Mouse (Mus musculus) NIH3T3 (cell line): ENCODE measurements around the gene Acss3.
A peak's percentile ranks its signal among the peaks of the same experiment; 100 is the strongest.

Source experiments
- DNase-seq: peaks from one replicate; pipeline ENCODE4 v3.0.0-alpha.2; 2012; ENCODE audit warnings: low read depth

Acss3 gene

DNA sequence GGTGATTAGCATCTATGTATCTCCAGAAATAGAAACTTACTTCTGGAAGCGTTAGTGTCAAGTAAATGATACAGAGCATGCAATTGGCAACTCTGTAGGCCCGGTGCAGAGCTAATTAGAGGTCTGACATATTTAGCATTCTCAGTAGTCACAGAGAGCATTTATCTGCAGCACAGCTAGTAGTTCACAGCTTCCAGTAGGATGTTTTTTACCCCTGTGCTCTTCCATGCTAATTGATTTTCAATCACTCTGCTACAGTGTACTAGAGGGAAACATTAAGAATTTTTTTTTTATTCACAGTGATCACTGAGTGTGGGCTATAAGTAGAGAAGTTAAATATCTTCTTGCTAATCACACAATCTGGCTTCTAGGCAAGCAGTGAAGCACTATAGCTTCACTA, 112.3 kb downstream of the Acss3 start:
- no peak for DNase-seq

DNA sequence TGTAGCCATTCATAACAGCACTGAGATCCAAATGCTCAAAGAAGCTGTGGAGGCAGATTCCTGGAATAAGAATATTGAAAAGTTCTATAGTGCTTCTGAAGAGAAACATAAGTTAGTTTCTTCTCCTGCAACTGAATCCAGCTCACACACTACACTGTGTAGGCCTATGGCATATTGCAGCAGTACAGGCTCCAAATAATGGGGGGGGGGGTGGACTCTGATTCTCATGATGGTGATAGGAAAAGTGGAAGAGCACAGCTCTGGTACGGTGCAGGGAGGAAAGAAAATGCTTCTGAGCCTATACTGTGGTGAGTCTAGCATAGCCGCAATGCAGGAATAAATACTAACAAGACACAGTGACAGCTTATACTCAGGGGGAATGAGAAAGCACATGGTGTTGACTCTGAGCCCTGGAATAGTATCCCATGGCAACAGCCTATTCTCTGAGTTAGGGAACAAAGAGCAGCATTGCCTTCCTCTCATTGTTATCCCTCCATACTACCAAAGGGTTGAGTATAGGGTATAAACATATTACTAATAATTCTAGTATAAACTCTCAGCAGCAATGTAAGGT, 125.3 kb downstream of the Acss3 start:
- DNase-seq = no peak

DNA sequence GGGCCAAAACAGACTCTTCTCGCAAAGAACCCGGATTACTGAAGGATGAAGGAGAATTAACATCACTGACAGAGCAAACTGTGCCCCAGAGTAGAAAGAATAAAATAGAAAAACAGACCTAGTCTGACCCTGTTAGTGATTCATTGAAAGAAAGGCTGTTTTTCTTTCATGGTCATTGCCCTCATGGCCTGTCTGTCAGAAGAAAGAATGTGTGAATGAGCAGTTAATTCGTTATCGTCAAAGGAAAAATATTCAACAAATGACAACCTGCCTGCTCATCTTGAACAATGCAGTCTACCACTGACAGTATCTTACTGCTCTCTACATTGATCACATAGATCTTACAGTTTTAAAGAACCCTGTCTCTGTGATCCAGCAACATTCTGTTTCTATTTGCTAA, 134.0 kb downstream of the Acss3 start:
- DNase-seq = no peak

DNA sequence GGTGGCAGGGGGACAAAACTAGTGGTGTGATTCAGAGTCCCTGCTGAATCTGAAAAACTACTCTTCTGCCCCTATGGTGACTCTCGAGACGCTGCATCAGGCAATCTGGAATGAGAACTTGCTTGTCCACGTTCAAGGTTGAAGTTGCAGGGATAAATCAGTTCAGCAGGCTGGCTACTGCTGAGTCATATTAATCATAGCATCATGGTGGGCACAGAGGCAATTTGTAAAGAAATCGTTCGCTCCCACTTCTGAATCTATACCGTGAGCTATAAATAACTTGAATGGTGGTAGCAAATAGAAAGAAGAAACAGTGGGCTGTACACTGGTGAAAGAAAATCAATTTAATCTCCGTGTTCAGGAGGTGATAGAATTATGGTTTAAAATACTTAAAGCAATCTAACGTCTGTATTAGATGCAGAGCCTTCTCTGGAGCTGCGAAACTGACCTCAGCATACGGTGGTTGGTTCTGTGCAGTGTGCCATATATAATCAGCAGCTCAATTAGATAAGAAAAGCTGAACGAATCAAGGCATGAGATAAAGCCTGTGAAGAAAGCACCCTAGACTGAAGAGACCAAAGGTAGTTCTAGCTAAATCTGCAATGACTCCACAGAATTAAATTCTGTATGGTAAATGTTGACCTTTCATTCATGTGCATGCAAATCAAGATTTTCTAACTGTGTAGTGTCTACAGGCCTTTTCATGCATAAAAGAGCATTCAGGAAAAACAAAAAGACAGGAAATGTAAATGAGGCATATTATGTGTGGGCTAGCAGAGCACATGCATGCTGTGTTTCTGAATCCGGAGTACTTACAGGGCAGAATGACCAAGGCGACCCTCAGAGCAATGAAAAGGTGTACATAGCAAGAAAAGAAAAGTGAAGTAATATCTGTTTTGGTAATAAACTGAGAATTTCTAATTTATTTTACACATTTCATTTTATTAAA, 148.0 kb downstream of the Acss3 start:
- no peak for DNase-seq

DNA sequence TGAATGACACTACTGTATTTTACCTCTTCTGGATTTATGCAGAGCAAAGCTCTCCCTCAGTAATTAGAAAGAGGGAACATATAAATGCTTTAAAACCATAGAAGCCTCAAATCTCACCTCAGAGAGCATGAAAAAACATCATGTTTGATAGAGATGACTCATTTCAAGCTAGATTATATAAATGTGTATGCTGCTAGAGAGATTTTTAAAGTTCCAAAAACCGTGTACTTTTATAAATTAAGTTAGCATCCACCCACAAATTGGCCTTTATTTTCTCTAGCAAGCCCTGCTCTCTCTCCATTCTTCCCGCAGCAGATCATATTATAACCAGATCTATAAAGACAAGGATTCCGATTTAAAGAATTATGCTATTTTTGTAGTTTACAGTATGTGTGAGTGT, 164.4 kb downstream of the Acss3 start:
- DNase-seq = no peak

DNA sequence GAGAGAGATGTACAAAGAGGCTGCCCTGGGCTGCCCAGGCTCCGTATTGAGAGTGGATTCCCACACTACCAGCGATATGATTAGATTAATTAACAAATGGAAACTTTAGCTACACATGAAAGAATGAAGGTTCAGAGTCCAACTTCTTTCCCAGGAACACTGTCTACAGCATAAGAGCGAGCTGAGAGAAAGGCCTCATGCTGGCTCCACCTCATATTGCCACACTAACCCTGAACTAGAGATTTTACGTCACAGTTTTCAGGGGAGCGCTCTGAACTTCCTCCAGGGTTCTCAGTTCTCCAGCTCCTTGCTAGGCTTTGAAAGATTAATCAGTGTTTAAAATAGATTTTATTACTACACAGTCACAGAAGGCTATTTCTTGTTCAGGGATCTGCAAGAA, 182.1 kb downstream of the Acss3 start:
- no peak for DNase-seq

DNA sequence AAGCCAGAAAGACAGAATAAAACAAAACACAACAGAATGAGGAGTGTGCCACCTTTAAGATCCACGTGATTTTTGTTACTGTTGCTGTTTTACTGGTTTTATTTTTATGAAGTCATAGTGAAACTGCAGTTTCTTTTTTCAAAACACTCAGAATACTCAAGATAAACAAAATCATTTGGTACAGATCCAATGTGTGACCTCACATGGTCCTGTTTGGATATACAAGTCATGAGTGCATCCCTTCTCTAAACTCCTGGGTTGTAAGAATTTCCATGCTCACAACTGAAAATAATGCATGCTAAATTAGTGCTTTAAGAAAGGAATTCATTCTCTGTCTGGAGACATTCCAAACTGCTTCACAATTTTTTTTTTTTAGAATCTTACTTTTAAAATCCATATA, 184.0 kb downstream of the Acss3 start:
- no peak for DNase-seq

DNA sequence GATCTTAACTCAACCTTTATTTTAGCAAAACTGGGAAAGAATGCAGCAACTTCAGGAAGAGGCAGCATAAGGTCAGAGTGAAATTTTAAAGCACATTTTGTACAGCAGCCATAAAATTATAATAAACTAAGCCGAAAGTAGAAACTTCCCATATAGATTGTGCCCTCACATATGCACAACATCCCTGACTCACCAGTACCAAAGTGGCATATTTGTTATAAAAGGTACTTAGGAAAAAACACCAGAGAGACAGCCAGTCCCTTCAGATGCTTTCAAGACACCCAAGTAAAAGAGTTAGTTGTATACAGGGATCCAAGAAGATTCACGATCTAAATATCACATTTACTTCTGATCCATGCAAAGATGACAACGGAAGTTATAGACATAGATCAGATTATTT, 184.6 kb downstream of the Acss3 start:
- no peak for DNase-seq

DNA sequence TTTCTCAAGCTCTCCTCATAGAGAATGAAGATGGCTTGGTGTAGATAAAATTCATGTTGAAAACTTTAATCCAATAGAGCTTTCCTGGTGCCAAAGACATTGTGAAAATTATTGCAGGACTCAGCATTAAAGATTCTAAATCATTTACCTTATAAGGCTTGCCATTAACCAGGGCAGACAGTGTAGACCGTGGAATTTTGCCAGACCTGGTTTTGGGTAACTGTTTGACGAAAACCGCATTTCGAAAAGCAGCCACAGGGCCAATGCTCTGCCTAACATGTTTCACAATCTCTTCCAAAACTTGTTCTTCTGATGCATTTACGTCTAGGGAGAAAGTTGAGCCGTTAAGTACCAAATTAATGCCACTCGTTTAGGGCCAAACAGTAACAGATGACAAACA, 186.5 kb downstream of the Acss3 start:
- no peak for DNase-seq

DNA sequence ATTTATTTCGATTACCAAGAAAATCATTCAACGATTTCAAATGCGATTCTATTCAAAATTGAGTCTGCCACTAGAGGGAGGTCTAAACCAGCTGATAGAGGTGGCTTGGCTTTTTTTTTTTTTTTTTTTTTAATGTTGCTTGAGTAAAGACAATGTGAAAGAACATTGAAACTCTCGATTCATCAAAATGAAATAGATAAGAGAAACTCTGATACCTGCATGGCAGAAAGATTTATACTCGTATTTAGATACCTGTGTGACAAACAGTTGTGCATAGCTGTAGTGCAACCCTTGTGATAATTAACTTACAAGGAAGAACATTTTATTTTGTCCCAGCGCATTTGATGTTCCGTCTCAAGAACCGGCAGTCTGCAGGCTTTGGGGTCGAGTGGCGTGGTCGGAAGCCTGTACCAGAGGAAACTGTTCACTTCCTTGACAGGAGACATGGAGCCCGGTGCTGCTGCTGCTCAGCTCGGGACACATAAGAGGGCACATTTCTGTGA, 190.8 kb downstream of the Acss3 start:
- peak; percentile 75 for DNase-seq

DNA sequence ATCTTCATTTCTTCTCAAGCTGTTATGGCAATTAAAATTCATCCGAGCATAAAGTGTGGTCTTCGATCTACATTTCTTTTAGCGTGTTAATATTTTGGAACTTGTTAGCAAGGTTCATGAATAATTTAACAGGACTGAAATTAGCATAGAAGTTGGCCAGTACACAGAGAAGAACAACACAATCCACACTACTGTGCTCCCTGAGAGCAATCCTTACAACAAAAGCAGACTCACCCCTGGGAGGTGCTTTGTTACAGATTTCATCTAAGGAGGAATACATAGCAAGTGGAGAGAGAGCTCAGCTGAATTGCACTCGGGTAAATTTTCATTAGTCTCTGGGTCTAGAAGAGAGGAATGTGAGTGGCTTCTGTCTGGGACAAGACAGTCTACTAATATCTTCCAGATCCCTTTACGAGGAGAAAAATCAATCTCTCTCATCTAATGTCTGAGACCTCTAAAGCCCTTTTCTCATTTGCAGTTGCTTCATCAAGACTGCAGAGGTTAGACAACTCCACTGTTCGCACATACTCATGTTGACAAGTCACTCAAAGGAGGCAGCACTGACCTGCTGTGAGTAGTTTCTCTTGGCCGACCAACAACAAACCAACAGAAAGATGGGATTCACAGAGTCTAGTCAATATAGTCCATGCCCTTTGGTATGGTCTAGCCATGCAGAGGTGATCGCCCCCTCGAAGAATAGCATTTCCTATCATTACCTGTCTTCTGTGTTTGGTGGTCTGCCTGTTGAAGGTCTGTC, 194.7 kb downstream of the Acss3 start:
- DNase-seq = no peak

DNA sequence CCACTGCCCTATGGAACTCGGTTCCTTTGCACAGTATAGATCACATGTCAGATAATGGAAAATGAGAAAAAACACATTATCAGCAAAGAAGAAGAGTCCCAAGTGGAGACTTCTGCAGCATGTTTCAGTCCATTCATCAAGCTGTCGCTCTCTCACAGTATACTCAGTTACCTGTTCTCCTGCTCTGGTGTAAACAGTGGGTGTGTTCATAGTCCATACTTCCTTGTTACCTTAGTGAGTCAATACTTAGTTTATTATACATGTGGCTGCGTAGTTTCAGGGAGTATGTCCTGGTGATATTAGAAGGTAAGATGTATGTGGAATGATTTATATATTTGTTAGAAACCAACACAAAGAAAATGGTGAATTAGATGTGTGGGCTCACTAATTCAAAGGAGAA, 198.7 kb downstream of the Acss3 start:
- DNase-seq = no peak

DNA sequence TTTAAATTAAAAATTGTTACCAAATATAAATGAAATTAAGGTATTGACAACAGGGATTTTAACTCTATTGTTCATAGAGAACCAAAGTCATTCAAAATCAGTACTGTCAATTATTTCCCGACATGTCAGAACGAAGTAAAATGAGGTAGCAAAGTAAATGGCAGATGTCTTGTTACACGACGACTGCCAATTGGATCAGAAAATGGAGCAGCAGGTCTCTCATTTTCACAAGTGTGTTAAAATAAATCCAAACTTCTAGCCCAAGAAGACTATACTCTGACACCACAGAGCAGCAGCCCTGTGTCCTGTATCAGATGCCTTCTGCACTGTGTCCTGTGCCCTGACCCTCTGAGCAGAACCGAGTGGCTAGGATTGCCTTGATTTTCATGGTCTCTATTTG, 199.1 kb downstream of the Acss3 start:
- no peak for DNase-seq

DNA sequence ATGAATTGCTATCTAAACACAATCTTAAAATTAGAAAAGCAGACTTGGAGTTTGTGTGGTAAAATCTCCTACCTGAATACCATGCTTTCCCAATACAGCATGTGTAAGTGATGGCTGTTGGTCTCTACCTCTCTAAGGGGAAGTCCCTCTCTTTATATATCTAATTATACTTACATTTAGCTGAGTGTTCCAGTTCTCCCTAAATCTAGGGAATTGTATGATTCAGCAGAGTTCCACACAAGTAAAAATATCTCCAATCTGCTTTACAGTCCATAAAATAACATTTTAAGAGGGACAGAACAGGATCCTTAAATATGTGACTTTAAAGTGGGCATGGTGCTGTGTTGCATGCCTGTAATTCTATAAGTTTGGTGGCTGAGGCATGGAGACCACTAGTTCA, 208.6 kb downstream of the Acss3 start:
- DNase-seq = no peak

DNA sequence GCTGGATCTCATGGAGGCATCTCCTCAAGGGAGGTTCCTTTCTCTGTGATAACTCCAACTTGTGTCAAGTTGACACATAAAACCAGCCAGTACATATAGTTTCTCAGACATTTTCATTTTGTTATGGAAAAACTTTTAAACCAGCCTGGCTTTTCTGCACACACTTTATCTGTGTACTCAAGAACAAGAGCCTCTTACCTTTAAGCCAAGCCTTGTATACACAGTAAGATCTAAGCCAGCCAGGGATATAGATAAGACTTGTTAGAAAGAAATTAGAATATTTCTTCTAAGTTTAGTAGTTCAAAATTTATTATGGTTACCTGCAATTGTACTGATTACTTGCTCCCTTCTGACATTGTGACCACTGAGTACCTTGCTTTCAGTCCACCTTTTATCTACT, 209.2 kb downstream of the Acss3 start:
- DNase-seq = no peak

DNA sequence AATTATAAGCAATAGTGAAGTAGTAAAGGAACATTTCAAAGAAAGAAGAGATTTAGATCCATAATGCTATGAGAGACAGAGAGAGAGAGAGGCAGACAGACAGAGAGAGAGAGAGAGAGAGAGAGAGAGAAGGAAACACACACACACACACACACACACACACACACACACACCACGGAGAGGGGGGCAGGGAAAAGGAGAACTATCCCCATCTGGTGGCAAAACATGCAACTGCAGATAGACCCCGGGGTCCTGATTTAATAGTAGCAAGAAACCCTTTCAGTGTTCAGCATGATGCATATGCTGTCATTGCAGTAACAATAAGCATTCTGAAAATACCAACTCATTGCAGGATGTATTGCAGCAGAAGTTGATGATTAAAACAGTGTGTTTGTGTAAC, 210.4 kb downstream of the Acss3 start:
- peak; percentile 3 for DNase-seq

DNA sequence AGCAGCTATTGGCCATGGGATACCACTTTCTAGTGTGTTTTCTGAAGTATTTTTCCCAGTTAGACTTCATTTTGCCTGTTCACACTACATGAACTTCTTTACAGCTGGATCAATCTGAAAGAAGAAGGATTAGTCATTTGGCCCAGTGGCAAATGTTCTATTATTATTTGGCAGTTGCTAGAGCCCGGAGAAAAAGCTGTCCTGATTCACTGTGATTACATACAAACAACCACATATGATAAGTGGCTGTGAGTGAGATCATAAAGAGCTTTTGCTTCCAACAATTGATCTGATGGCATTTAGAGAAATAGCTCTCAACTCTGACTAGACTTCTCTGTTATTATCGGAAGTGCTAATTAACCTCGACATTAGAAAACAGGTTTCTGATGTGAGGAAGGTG, 213.4 kb downstream of the Acss3 start:
- no peak for DNase-seq

DNA sequence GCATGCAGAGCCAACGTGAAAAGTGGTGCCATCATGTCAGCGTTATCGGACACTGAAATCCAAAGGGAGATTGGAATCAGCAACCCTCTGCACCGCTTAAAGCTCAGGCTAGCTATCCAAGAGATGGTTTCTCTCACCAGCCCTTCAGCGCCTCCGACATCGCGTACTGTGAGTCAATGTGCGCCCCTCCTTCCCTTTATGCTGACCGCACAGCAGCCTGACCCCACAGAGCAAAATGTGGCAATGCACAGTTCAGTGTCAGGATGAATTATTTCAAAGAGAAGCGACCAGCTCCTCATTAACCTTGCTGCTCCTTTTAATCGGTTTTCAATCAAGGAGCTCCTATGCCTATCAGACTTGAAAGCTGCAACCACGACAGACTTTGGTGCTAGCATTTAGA, 227.1 kb downstream of the Acss3 start:
- DNase-seq = no peak
